Mouse (Mus musculus): ENCODE data around the gene Plcl2.

- TF ChIP-seq CTCF (IDR thresholded peaks at IDR 0.05; ENCODE audit: insufficient read depth, low read depth, low read length), result no peak
- TF ChIP-seq POLR2A (IDR thresholded peaks at IDR 0.05; ENCODE audit: insufficient read depth, low read depth, low read length), result no peak
Measured at GRCm38 (mm10) chr17:50580416-50580815, 71.2 kb downstream of the Plcl2 start.
